Mouse (Mus musculus): ENCODE measurements at regions not wholly inside any gene's neighbourhood (a gene's known extent, or its start where the extent isn't known, plus 50 kb on each side); places are given as distances from the start of the nearest gene placed in this dataset.

DNA sequence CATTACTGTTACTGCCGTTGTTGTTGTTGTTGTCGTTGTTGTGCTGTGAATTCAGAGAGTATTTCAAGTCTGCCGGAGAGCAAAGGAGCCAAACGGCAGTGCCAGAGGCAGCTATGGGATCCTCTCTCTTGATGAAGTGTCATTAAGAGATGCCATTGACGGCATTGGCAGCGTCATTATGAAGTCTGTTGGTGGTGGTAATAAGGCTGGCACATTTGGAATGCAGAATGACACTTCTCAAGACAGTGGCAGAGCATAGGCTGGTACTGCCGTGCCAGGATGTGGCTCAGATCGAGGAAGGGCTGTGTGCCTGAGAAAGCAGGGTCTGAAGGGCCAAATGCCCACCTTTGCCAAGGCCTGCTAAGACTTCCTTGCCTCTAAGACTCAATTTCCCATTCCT is 494.3 kb downstream of the Vrk1 start:
- no peak for DNase-seq

- no peak for DNase-seq
These were observed 504.0 kb downstream of the Vrk1 start for GRCm38 (mm10) chr12:106514057-106514456.

DNA sequence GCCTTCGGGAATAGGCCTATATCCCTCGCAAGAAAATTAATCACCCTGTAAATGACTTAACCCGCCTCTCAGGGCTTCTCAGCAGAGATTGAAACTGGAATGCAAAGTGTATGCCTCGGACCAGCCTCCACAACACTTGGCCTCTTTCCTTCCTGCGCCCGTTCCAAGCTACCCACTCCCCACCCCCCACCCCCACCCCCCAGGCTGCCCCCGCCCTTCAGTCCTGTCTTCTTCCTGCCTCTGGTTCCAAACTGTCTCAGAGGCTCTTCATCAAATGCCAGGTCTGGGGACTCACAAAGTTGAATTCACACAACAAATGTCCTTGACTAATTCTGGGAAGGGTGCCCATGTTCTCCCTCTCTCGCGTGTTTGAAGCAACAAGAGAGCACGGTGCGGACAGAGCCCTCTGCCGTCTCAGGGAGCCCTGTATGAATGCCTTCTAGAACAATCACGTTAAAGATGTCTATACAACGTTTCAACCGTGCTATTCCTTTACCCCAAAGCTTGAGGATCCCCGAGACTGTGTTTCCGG is 505.3 kb downstream of the Vrk1 start:
- no peak for DNase-seq

GRCm38 (mm10) chr12:106519141-106519540 is 509.1 kb downstream of the Vrk1 start:
- no peak for DNase-seq

DNA sequence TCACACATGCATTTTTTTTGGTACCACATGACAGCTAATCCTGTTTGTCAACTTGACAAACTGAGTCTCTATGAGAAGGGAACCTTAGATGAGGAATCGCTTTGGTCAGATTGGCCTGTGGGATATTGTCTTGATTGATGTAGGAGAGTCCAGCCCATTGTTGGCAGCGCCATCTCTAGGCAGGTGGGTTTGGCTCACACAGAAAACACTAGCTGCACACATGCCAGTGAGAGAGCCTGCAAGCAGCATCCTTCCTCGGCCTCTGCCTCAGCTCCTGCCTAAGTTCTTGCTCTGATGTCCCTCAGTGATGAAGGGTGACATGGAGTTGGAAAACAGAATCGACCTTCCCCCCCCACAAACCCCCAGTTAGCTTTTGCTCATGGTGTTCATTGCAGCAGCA is 514.4 kb downstream of the Vrk1 start:
- DNase-seq = no peak

DNA sequence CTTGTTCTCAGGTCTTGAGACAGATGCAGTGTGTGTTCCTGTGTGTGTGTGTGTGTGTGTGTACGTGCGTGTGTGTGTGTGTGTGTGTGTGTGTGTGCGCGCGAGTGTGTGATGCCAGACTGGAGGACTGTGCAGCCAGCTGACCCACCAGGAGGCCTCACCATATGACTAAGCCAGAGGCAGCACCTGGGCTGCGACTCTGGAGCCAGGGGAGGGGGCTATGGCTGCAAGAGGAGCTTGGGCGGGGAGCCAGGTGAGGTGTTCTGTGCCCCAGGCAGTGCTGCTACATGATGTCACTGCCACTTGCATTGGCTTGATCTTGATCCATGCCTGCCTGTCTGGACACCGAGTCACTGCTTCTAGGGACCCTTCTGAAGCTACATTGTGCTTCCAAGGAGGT is 517.1 kb downstream of the Vrk1 start:
- no peak for DNase-seq

DNA sequence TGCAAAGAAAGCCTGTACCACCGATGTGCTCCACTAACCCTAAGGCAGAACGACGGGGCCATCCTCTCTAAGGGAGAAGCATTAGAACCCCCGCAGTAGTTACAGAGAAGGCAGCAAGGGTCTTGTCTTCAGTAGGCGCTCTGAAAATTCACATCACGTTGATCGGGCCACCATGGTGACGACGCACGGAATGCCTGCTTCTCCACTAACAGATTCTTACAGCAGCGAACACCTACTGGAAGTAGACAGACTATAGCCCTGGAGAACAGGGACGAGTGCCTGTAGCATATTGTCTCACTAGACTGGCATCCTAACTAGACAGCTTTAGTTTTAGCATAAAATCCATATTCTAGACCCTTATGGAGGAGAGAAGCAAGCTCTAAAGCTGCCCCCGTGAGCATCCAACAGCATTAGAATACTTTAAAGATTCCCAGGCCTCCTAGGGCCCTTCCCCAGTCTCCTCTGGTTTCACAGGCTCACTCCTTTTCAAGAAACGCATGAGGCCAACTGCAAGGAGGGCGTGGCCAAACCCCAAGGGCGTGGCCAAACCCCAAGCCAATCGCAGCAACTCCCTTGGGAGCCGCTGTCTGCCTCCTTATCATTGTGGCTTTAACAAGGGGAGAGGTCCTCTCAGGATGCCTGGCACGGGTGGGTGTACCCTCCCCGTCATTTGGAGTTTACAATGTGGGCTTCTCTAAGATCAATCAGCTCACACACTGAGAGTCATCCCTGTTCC is 517.8 kb downstream of the Vrk1 start:
- DNase-seq = no peak

DNA sequence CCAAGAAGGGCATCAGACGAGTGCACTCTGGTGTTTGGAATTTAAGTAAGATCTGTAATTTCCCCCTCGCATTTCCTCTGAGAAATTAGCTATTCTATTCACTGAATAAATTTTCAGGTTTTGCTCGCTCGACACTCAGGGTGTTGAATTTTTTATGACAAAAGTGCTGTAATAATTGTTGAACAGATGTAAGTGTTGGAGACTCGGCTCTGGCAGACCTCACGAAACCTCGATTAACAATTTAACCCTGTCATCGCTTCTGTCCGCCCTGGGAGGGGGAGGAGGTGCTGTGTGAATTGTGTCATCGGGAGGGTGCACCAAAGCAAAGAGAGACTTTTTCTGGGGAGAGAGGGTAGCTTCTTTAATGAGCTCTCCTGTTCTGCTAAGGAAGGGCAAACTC is 518.5 kb downstream of the Vrk1 start:
- no peak for DNase-seq

GRCm38 (mm10) chr12:106529175-106529574 is 519.1 kb downstream of the Vrk1 start:
- DNase-seq = no peak

DNA sequence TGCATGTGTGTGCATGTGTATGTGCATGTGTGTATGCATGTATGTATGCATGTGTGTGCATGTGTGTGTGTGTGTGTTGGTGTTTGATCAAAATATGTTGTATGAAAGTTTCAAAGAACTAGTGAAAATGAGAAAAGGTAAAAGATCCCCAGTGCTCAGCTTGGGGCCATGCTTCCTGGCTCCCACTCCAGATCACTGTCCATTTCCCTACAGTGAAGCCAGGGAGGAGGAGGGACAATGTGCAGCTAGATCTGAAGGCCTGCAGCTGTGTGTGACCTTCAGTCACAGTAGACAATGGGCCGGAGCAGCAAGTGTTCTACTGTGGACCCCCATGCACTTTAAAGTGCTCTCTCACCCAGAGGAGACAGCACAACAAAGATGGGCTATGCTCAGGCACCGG is 525.1 kb downstream of the Vrk1 start:
- DNase-seq = no peak

- no peak for DNase-seq
These were observed 525.7 kb downstream of the Vrk1 start for GRCm38 (mm10) chr12:106535628-106536288.

- DNase-seq = no peak
These were observed 526.2 kb downstream of the Vrk1 start for GRCm38 (mm10) chr12:106536289-106536636.

- no peak for DNase-seq
These were observed 530.0 kb downstream of the Vrk1 start for GRCm38 (mm10) chr12:106540003-106540402.

DNA sequence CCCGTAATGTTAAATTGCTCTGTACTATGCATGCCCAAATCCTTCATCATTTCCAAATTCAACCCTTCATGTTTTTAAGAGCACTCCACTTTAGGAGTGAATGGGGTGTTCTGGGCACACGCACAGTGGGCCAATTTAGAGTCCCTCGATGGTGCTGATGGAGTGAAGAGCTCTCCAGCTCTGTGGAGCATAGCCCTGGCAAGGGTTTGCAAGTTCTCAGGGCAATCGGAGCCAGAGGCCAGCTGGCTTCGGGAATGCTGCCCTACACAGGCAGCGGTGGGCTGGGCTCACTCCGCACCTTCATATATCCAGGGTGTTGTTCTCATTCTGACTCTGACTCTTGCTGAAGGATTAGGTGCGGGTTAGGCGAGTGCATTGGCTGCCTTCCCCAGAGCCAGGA is 549.5 kb downstream of the Vrk1 start:
- no peak for DNase-seq

- DNase-seq = no peak
These were observed 555.2 kb downstream of the Vrk1 start for GRCm38 (mm10) chr12:106565263-106565681.

GRCm38 (mm10) chr12:106566361-106566760 is 556.3 kb downstream of the Vrk1 start:
- DNase-seq = no peak

DNA sequence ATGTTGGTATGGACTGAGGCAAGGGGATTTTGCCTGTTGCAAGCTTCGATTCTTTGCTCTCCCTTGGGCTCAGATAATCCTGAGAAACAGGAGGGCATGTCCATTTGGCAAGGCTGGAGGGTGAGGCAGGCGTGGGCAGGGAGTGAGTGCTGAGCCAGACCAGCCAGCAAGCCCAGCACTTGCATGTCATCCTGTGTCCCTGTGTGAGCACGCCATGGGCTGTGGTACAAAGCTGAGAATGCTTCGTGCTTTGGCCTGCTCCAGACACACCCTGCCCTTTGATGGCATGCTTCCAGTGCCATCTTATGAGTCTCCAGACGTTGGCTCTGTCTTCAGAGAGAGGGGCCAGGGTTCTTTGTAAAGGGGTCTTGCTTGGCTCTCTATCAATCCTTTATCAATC is 557.1 kb downstream of the Vrk1 start:
- no peak for DNase-seq

DNA sequence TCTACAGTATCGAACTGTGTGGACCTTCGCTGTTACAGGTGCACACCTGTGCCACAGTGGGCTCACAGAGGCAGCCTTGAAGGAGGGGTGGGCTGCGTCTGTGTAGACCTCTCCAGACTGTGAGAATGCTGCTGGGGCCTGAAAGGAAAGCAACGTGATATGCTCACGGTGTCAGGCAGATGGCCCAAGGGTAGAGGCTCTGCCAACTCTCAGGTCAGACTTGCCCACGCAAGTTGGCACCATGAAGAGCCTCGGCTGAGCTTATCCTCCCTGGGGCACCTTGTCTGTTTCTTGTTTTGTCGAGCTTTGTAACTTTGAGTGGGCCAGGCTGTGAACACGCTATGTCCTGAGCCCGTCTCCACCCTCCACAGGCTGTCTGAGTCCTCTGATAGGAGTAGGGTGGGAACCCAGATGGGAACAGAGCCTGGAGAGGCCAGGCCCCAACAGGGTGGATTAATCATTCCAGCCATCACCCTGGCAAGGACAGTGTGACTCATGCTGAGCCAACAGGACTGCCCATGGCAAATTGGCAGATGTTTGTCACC is 558.6 kb downstream of the Vrk1 start:
- DNase-seq = no peak

DNA sequence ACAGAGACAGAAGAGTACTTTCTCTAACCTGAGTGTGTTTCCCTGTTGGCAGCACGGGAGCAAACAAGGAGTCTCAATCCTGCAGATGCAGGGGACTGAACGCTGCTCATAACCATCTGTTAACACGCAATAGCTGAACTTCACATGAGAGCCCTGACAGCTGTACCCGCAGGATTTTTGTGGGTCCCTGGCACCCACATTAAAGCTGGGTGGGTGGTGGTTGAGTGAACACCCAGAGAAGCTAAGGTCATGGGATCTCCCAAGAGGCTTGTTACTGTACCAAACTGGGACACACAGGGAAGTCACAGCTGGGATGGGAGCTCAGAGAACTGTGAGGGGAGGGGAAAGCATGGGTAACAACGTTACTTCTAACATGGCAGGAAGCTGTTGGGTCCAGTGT is 562.9 kb downstream of the Vrk1 start:
- DNase-seq = no peak

DNA sequence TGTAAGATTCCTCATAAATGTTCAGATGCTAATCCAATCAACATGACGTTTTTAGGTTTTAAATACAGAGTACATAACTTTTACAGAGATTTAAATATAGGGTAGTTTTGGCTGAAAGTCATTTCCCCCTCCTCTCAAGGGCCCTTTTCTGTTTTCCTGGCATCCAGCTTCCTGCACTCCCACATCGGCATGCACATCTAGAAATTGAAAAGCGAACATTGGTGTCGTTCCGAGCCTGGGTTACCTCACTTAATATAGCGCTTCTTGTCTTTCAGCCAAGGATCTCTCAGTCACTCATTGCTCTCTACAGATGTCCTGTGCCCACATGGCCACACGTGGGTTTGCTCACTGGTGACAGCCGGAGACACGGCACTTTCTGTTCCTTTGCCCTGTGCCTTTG is 572.7 kb downstream of the Vrk1 start:
- no peak for DNase-seq

DNA sequence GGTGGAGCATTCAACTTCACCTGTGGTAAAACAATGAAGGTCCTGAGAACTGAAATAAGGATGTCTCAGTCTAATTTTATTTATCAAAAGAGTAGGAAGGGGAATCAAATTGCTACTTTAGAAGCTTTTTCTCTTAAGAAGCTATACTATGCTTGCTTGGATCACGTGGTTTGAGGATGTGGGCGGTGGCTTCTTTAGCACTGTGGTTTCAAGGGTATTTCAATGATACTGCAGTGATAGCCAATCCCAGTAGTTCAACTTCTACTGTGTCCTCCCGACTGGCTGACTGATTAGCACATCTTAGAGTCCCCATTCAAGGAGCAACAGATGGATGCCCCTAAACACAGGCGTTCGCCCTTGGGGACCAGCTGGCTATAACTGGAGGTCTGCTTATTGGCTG is 575.6 kb downstream of the Vrk1 start:
- DNase-seq = no peak

GRCm38 (mm10) chr12:106592686-106593085 is 582.7 kb downstream of the Vrk1 start:
- no peak for DNase-seq

- DNase-seq = no peak
These were observed 587.6 kb downstream of the Vrk1 start for GRCm38 (mm10) chr12:106597636-106598035.

DNA sequence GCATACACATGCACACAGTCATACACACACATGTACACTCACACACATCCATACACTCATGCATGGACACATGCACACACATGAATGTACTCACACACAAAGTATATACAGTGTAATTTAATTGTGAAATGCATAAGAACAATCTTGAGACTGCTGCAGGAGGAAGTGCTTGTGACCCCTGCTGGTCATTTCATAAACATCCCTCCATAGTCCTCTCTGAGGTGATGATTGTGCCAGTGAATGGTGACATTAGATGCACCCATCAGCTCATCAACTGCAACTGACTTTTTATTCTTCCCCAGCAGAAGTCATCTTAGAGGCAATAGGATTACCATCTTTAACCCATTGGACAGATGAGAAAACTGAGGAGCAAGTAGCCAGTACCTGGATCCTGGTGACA is 597.2 kb downstream of the Vrk1 start:
- DNase-seq = no peak

Data from kidney, postnatal 36 days (tissue).